Mouse (Mus musculus) large intestine, adult 2 months (tissue): ENCODE results near the gene Actc1. TPM values are rescaled to one million over a fixed set of nuclear protein-coding genes. Genes with fewer than 3 reads are reported as not detected.

Experiments
- DNase-seq: peaks from one replicate; pipeline ENCODE4 v3.0.0-alpha.2; 2012; ENCODE audit warnings: low read depth, low spot score
- WGBS: fragments of 180-500 bp; shearing (Covaris S2); methylation state at CpG from one replicate; pipeline ENCODE4 v1.1.7; 2018; 5-methylcytosine and 5-hydroxymethylcytosine counted together
- polyA plus RNA-seq: library from polyadenylated mRNA; depleted of rRNA; stranded (reverse); fragments of >200 nt; gene quantifications from 2 replicates; pipeline ENCODE4 v1.2.3, GENCODE M21; 2012; rRNA removed

The Actc1 gene
- 5.8 and 8.5 TPM in 2 replicates for polyA plus RNA-seq

DNA sequence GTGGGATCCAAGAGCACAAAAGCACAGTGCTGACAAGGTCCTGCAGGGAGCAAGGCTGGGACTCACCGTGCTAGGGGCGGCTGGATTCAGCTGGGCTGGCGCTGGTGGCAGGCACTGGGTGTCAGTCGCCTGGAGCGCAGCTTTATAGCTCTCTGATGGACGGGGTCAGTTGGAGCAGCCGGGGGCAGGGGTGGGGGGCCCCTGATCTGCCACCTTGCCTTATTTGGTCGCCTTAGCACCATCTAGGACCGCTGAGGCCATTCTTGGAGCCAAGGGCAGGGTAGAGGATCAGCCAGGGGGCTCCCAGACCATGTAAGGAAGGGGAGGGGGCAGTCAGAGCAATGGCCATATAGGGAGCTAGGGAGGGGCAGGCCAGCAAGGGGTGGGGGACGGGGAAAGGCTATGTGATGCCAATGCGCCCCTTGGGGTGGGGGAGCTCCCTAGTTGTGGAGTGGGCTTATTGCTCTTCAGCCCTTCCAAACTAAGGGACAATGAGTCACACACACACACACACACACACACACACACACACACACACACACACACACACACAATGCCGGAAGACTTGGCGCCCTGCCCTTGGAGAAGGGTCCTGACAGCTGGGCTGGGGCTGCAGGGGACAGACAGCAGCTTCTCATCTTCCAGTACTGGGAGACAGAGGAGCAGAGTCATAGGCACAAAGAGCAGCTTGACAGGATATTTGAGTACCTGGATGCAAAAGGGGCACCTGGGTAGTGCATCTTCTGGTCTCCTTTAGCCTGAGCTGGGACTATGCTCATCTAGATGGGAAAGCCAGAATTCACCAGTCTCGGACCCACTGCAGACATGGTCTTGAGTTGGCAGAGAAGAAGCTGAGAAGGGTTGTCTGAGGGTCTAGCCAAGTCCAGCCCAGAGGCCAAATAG lies at the start of gene Actc1:
Gene Actc1 (minus strand): TSS at position 853 of the 903 bp plus-strand sequence.
- DNase-seq, result no peak
- 17% methylated on average over 14 of the region's 14 CpGs for WGBS

DNA sequence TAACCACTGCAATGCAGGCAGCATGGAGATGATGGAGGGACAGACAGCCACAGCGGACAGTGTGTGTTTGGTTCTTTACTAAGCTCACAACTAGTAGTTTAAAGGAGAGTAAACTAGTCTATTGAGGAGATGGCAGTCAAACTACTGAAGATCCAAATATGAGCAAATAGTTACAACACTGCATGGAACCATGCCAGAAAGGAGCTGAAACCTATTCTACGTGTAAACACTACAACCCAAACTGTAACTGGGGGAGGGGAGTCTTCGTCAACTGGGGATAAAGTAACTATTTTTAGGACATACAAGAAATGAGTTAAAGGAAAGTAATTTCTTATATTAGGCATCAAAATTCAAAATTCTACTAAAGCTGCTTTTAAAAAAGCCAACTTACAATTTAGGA lies 49.1 kb upstream of the Actc1 start:
- no peak for DNase-seq
- 68% methylated on average over 3 of the region's 3 CpGs for WGBS

DNA sequence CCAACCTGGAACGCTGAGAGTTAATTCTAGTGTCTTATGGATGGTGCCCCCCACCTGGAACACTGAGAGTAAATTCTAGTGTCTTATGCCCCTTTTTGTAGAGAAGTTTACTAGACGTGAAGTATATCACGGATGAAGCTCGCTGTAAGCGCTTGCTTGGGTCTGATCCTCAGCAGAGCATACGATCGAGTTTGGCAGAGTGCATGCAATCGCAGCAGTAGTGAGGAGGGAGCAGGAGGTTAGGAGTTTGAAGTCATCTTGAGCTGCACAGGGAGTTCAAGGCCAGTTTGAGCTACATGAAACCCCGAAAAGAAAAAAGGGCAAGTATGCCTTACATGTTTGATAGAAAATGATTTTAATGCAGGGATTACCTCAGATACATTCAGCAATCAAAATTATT lies 47.5 kb upstream of the Actc1 start:
- 94% methylated on average over 9 of the region's 9 CpGs for WGBS
- no peak for DNase-seq

DNA sequence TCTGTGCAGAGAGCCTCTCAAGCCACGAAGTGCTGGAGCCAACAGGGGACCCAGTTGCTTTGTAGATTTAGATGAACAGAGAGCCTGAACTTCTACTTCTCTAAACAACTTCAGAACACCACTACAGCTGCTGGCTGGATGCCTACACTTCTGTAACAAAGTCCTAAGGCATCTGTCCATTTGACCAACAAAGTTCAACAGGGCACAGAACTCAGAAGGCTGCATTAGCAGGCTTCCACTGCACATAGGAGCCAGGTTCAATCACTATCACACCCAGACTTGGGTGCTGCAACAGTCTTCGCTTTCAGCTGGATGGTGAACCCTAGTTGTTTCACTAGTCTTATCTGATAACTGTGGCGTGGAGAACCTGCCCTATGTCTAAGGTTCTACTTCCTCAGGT lies 46.5 kb upstream of the Actc1 start:
- 87% methylated on average over 3 of the region's 3 CpGs for WGBS
- no peak for DNase-seq

DNA sequence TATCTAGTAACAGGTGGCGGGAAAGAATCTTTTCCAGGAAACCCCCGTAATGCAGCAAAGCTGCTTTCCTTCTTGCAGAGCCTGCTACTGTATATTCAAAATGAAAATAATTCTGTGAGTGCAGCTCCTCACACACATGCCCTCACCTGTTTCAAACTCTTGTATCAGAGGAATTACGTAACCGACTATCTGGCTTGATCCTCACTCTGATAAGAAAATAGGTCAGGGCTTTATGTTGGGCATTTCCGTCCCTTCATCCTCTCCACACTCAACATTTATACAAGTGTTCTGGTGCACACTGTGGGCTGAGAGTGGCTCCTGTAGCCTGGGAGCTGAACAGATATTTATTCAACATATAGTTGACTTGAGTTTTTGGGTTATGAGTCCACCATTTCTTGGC lies 45.8 kb upstream of the Actc1 start:
- no peak for DNase-seq
- WGBS, result 93% methylated on average over 5 of the region's 5 CpGs

DNA sequence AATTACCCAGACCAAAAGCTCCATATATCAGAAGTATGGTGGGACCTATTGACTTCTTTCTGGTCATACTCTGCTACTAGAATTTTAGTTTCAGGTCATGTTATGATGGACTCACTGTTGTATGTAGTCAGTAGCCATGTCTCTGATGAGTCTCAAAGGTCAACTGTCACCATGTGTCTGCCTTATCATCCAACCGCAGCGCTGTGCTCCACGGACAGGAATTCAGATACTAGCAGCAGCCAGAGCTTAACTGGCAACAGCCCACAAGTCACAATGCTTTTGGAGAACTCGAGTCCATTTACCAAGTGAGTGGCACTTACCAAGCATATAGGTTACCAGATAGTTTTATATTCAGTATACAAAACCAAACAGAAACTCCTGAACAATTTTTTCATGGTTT lies 44.3 kb upstream of the Actc1 start:
- WGBS, result 95% methylated on average over 4 of the region's 4 CpGs
- DNase-seq, result no peak

DNA sequence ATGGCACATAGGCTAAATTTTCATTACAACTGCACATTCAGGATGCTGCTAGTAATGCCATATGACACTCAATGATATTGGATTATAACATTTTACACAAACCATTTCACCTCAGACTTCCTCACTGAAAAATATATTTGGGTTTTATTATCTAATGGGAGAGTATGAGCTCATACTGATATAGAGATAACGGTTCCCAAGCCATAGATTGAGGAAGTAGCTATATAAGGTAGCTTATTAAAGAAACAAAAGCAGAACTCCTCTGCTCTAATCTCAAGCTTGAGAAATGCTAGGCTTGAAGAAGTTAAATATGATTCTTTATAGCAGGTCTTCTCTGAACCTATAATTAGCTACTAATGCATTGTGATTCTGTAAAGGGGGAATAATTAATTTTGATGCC lies 43.2 kb upstream of the Actc1 start:
- no peak for DNase-seq
- WGBS, result 49% methylated on average over 1 of the region's 1 CpGs

DNA sequence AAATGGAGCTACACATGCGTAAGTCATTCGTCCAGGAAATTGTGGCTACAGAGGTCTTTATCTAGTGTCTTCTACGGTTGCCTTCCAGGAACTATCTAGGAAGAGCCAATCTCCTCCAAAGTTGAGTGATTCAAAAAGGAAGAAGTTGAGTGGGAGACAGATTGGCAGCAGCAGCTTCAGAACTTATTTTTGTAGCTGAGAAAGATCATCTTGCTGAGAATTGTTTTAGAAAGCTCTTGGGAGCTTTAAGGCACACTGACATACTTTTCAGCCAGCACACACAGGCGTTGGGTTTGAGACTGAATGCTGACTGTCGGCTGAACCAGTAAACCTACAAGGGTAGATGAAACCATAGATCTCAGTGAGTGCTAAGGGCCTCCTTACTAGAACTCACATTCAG lies 42.0 kb upstream of the Actc1 start:
- no peak for DNase-seq

DNA sequence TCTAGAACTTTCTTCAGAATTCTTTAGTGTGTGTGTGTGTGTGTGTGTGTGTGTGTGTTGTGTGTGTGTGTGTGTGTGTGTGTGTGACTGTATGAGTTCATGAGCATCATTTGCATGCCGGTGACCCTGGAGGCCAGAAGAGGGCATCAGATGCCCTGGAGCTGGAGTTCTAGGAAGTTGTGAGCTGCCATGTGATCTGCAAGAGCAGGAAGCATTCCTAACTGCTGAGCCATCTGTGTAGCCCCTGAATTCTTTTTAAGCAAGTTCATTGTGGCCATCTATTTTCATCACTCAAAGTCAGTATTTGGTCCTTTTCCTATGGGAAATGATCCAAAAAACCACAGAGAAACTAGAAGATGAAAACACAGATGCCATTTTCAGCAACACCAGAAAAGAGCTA lies 41.3 kb upstream of the Actc1 start:
- 96% methylated on average over 1 of the region's 1 CpGs for WGBS
- no peak for DNase-seq

More for the DNA sequence above, 42.0 kb upstream of the Actc1 start:
- 85% methylated on average over 5 of the region's 5 CpGs for WGBS

DNA sequence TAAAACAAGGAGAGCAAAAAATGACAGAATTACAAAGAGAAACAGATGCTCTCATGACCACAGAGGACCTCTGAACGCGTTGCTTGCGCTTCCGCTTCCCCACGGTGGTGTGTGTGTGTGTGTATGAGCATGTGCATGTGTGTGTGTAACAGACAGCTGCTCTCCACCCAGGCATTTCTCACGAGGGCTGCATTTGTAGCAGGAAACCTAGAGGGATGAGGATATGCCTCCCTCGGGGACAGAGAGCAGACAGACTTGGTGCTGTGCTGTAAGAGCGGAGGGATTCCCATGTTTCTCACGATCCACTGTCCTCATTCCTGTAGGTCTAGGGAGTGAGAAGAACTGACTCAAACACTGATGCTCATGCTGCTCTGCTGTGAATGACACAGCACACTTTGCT lies 40.2 kb upstream of the Actc1 start:
- WGBS, result 77% methylated on average over 9 of the region's 9 CpGs
- DNase-seq, result no peak

DNA sequence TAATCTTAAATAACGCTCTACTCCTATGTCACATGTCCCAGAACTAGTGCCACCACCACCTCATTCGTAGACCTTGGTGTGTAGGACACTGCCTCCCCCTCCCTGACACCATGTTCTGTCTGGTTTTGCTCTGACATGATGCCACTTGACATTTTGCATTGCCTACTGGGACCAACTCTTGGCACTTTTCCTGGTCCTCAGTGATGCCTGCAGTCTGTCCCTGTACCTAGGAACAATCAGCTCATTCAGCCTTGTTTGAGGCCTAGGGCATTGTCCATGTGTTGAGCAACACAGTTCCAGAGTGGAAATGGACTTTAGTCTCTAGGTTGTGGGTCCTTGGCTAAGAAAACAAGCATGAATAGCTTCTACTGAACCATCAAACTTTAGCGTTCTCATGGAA lies 36.5 kb upstream of the Actc1 start:
- DNase-seq, result no peak
- WGBS, result 78% methylated on average over 3 of the region's 3 CpGs

DNA sequence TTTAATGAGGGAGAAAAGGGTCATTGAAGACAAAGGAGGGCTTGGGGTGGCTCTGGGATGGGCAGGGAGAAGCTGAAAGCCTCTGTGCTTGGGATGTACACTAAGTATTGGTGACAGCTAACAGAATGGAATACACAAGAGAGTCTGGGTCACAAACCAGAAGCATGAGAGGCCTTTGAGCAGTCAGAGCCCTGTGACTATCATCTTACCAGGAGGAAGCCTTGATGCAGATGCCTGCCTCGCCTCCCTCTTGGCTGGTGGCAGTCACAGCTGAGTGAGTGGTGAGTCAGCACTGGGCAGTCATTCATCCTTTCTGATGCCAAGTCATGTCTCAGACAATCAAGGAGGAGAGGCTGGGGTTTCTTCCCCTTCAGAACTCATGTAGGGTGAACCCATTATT lies 33.9 kb upstream of the Actc1 start:
- WGBS, result 41% methylated on average over 1 of the region's 1 CpGs
- DNase-seq, result no peak

DNA sequence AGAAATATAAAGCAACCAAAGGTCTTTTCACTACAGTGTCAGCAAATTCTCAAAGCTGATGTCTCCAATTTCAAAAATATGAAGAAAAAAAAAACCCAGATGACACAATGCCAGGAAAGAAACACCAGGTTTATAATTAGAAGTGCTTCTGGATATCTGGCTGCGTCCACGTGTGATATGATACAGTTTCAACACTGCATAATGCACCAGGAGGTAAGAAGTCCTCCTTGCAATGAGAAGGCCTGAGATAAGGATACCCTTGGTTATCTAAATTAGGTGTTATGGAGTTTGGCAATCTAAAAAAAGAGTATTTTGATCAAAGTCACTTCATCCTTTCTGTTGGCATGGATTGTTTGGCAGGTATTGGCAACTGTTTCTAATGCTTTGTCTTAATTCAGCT lies 18.5 kb upstream of the Actc1 start:
- no peak for DNase-seq
- 88% methylated on average over 2 of the region's 2 CpGs for WGBS

DNA sequence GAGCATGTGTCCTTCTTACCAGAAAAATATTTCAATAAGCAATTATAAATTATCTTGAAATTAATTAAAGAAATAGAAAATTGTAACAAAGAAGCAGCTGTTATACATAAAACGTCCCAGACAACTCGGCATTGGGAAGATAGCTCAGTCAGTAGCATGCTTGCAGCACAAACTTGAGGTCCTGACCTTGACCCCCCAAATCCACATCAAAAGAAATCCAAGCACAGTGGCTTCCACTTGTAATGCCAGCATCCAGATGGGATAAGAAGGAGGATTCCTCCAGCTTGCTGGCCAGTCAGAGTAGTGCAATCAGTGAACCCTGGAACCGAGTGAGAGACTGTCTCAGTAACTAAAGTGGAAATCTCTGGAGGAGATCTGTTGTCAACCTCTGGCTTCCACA lies 12.9 kb upstream of the Actc1 start:
- WGBS, result 75% methylated on average over 3 of the region's 3 CpGs
- no peak for DNase-seq

DNA sequence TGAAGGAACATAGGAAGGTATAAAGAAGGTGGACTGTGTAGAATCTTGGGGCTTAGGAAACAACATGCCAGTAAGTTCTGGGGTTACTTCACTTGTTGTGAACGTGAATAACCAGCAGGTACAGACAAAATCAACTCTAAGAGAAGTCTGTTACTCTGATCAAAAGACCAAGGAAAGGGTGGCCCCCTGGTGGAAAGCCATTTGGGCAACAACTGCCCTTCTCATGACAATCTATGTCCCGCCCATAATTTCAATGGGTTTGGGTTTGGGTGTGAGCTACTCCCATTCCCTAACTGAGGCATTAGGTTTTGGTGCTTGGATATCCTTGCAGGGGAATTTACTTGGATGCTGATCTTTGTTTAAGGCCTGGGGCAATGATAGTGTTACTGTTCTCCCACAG lies 10.7 kb upstream of the Actc1 start:
- WGBS, result 57% methylated on average over 2 of the region's 2 CpGs
- DNase-seq, result no peak

DNA sequence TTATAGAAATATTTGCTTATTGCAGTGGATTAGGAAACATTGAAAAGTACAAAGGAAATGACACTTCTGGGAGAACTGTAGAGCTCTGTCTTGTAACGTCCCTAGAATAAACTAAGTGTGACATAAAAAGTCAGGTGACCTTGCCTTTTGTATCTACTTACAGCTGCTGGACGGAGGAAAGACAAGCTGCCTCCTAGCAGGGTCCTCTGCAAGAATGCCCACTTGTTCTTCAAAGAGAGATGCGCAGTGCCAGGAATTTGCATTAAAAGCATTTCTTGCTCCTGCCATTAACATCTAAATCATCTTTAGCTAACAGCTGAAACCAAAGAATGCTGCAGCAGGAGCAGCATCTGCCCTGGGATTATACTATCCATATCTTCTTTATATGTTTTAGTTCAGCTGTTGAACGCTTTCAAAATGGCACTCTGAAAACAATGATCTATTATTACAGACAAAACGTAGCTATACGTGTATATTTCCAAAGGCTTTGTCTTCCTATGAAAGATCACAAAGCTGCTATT lies 6.8 kb upstream of the Actc1 start:
- DNase-seq, result no peak

DNA sequence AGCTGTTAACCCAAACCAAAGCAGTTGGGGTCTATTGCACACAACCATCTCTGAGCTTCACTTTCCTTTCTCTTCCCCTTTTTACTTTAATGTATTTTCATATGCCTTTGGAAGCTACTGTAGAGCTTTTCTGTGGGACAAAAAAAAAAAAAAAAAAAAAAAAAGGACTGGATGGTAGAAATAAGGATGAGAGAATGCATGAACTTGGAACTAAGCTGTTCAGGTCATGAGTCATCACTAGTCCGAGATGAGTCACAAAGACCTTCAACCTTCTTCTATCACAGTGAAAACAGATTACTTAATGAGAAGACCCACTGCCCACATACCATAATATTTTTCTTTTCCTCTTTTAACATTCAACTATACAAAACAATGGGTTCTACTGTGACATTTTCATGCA lies 6.3 kb upstream of the Actc1 start:
- no peak for DNase-seq
- 50% methylated on average over 1 of the region's 1 CpGs for WGBS

More for the DNA sequence above, 6.8 kb upstream of the Actc1 start:
- WGBS, result 57% methylated on average over 6 of the region's 6 CpGs

DNA sequence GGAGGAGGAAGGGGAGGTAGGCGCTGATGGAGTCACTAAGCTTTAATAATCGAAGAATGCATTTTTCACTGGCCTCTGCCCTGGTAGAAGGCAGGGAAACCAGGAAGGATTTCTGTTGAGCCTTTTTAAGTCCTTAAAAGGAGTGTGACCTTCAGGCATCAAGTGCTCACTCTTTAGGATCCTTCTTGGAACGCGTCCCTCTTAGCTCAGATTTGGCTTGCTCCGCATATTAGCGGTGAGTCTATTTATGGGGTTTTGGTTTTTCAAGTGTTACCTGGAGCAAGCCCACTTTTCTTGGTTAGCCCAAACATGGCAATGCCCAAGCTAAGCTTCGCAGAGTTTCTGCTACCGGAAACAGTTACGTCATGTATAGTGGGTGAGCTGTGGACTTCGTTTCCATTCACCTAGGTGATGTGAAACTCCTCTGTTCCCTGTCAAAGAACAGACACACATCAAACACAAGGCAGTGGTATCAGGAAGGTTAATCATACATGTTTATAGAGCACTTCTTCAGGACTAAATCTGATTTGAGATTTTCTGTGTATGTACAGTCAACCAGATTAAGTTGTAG lies 5.0 kb upstream of the Actc1 start:
- DNase-seq, result no peak
- 86% methylated on average over 10 of the region's 10 CpGs for WGBS

DNA sequence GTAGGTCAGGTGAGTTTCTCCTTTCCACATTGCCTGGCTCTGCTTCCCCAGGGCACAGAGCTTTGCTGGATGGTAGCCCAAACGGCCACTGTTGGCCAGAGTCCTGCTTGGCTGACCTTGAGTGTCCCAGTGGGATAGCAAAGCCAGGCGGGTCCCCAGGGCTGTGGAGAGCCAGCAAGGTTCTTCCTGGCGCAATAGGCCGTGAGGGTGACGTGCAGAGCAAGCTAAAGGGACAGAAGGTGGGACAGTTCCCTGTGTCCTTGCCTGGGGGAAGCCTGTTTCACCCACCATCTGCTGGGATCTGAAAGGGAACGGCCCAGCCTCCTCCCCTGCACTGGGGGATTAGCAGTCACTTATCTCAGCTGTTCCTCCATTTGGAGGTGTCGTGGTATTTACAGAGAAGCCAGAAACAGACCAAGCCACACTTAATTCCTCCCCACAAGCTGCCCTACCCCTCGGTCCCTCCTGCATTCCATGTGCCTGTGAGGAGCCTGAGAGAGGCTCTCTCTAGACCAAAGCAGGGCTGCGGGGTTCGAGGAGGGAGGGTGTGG lies 4.0 kb upstream of the Actc1 start:
- WGBS, result 17% methylated on average over 10 of the region's 10 CpGs
- no peak for DNase-seq

DNA sequence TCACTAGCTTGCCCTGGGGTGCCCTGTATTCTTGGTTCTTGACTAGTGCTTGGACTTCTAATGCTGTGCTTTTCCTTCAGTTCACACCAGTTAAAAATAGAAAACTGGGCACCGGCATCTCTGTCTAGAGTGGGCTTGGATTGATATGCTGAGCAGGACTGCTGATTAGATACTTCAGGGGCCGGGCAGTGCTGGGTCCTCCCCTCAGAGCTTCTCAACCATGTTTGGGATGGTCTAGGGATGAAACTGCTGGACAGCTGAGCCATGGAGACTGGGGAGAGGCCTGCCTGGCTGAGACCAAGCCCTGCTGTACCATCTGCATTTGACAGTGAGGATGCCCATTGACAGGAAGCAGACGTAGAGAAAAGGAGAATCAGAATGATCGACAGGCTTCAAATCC lies 781 bp upstream of the Actc1 start:
- 87% methylated on average over 4 of the region's 4 CpGs for WGBS

DNA sequence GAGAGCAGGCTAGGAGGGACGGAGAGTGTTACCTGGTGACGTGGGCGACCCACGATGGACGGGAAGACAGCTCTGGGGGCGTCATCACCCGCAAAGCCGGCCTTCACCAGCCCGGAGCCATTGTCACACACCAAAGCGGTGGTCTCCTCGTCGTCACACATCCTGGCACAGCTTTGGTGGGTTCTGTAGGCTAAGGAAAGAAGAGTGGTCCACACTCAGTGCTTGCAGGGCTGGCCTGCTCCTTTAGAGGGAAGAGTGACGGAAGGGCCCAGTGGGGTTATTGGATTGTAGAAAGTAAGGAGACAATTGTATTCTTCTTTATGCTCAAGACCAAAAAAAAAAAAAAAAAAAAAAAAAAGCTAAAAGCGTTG lies 1.5 kb downstream of the Actc1 start:
- WGBS, result 92% methylated on average over 14 of the region's 14 CpGs
- no peak for DNase-seq

More for the DNA sequence above, 781 bp upstream of the Actc1 start:
- DNase-seq, result no peak
